Mouse (Mus musculus): ENCODE results near the gene Nkx3-2. TPM values are rescaled to one million over a fixed set of nuclear protein-coding genes. Genes with fewer than 3 reads are reported as not detected.

Nkx3-2 gene
- polyA plus RNA-seq, 1 experiment from 2014 or later: 2.6 TPM

GRCm38 (mm10) chr5:41775728-41776127 lies 11.4 kb upstream of the Nkx3-2 start:
- no peak overlapping the region for H3K27ac ChIP-seq
- H3K9ac ChIP-seq: no peak overlapping the region
- H3K9me3 ChIP-seq: no peaks in the 10 kb centered on the region
- no peak for ATAC-seq
- no peaks in the 10 kb centered on the region; the same call in 1 of the 2 replicates for H3K4me1 ChIP-seq (replicated peaks)
- H3K27me3 ChIP-seq (replicated peaks): no peaks in the 10 kb centered on the region
- no peak overlapping the region for H3K4me3 ChIP-seq (replicated peaks)
- H3K4me2 ChIP-seq (replicated peaks): no peak overlapping the region
- no peaks in the 10 kb centered on the region for H3K36me3 ChIP-seq
- WGBS: 18% methylated on average over 6 of the region's 6 CpGs

DNA sequence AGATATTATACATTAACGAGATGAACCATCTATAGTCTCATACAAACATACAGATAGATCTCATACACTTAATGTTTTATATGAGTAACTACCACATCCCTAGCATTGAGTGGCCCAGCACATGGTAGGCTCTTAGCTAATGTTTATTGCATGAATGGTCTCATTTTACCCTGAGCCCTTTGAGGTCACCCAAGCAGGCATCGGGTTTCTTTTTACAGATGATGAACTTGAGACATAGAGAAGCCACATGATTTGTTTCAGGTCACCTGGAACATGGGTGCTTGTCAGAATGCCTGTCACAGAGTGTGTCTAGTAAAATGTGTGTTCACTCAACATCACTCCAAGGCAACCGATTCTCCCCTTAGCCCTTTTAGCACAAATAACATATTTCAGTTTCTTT lies 11.0 kb upstream of the Nkx3-2 start:
- Histone ChIP-seq H3K9me3 (no peaks in the 10 kb centered on the region), H3K27ac (no peak overlapping the region), H3K4me3 (replicated peaks) (no peak overlapping the region), H3K9ac (no peak overlapping the region), H3K4me1 (replicated peaks) (no peaks in the 10 kb centered on the region; the same call in 1 of the 2 replicates), H3K4me2 (replicated peaks) (no peak overlapping the region), H3K36me3 (no peaks in the 10 kb centered on the region), H3K27me3 (replicated peaks) (no peaks in the 10 kb centered on the region)
- ATAC-seq: no peak
- WGBS: 42% methylated on average over 3 of the region's 3 CpGs

DNA sequence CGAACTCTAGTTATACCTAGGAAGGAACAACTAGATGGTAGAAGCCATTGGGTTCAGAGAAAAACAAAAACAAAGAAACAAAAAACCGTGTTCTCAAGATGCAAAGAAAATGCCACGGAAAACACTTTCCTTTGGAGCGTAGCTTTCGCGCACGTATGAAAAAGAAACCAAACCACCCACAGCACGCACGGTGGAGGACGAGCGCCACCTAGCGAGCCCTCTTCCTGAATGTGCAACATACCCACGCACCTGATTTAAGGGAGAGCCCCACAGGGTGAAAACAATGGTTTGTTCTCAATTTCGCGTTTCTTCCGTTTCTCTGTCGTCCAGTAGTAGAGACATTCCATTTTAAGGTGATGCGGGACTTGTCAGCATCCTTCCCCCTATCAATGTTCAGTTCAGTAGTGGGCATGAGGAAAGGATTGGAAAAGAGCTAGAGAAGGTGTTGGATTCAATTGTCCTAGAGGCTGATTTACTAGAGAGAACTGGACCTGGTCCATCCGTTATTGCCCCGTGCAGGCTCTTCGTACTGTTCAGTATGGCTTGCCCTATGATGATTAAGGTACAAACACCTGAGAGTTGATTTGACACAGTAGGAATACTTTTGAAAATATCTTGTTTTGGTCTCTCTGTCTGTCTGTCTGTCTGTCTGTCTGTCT lies 4.2 kb upstream of the Nkx3-2 start:
- peaks cover 13% of the 10 kb centered on the region for H3K4me1 ChIP-seq (replicated peaks)
- H3K27me3 ChIP-seq (replicated peaks): peaks cover 33% of the 10 kb centered on the region
- H3K36me3 ChIP-seq: no peaks in the 10 kb centered on the region
- no peaks in the 10 kb centered on the region for H3K9me3 ChIP-seq
- peak overlapping the region; percentile 34 for H3K4me2 ChIP-seq (replicated peaks)
- 6% methylated on average over 21 of the region's 21 CpGs for WGBS
- ATAC-seq: peak; percentile 73; the same call in 1 of the 2 replicates
- no peak overlapping the region for H3K27ac ChIP-seq
- no peak overlapping the region for H3K9ac ChIP-seq
- H3K4me3 ChIP-seq (replicated peaks): peak overlapping the region; percentile 16

GRCm38 (mm10) chr5:41767296-41768200 lies 3.2 kb upstream of the Nkx3-2 start:
- no peak for ATAC-seq
- H3K4me2 ChIP-seq (replicated peaks): peak overlapping the region; percentile 34
- H3K4me3 ChIP-seq (replicated peaks): peak overlapping the region; percentile 6; the same call in 1 of the 2 replicates
- no peaks in the 10 kb centered on the region for H3K36me3 ChIP-seq
- H3K9ac ChIP-seq: no peak overlapping the region
- H3K27ac ChIP-seq: no peak overlapping the region
- H3K4me1 ChIP-seq (replicated peaks): peaks cover 16% of the 10 kb centered on the region
- WGBS: 29% methylated on average over 33 of the region's 33 CpGs
- peaks cover 43% of the 10 kb centered on the region for H3K27me3 ChIP-seq (replicated peaks)
- no peaks in the 10 kb centered on the region for H3K9me3 ChIP-seq

DNA sequence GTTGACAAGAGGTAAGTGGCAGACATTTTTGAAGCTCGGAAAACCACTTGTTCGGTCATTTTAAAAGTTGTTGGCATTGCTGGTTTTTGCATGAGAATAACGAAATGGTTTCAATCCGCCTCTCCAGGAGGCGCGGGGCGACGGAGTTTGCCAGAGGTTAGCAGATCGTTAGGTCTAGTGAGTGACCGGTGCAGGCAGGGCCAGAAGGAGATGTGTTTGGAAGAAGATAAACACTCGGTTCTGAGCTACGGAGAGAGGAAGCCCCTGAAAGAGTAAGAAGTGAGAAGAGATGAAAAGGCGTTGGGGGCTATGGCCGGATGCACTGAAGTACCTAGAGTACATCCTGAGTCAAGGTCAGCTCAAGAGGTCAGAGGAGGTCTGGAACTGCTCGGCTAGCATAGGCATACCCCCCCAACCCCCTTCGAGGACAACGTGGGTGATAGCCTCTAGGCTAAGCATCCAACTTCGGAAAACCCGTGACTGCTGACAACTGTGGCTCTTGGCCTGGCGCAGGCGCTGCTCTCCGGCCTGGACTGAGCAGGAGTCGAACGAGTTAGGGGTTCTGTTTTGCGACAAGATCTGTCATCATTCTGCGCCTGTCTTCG lies 2.2 kb upstream of the Nkx3-2 start:
- Histone ChIP-seq H3K9ac (no peak overlapping the region), H3K4me3 (replicated peaks) (no peak overlapping the region), H3K27me3 (replicated peaks) (peaks cover 53% of the 10 kb centered on the region), H3K9me3 (no peaks in the 10 kb centered on the region), H3K27ac (no peak overlapping the region), H3K4me2 (replicated peaks) (no peak overlapping the region; the same call in 1 of the 2 replicates), H3K36me3 (no peaks in the 10 kb centered on the region), H3K4me1 (replicated peaks) (peaks cover 20% of the 10 kb centered on the region)
- WGBS: 26% methylated on average over 27 of the region's 27 CpGs
- ATAC-seq: no peak

GRCm38 (mm10) chr5:41765626-41766405 lies 1.5 kb upstream of the Nkx3-2 start:
- no peak overlapping the region for H3K4me3 ChIP-seq (replicated peaks)
- peaks cover 60% of the 10 kb centered on the region for H3K27me3 ChIP-seq (replicated peaks)
- WGBS: 27% methylated on average over 14 of the region's 14 CpGs
- no peak overlapping the region for H3K9ac ChIP-seq
- no peak overlapping the region for H3K4me2 ChIP-seq (replicated peaks)
- no peak for ATAC-seq
- peaks cover 22% of the 10 kb centered on the region for H3K4me1 ChIP-seq (replicated peaks)
- no peaks in the 10 kb centered on the region for H3K36me3 ChIP-seq
- H3K9me3 ChIP-seq: no peaks in the 10 kb centered on the region
- no peak overlapping the region for H3K27ac ChIP-seq

DNA sequence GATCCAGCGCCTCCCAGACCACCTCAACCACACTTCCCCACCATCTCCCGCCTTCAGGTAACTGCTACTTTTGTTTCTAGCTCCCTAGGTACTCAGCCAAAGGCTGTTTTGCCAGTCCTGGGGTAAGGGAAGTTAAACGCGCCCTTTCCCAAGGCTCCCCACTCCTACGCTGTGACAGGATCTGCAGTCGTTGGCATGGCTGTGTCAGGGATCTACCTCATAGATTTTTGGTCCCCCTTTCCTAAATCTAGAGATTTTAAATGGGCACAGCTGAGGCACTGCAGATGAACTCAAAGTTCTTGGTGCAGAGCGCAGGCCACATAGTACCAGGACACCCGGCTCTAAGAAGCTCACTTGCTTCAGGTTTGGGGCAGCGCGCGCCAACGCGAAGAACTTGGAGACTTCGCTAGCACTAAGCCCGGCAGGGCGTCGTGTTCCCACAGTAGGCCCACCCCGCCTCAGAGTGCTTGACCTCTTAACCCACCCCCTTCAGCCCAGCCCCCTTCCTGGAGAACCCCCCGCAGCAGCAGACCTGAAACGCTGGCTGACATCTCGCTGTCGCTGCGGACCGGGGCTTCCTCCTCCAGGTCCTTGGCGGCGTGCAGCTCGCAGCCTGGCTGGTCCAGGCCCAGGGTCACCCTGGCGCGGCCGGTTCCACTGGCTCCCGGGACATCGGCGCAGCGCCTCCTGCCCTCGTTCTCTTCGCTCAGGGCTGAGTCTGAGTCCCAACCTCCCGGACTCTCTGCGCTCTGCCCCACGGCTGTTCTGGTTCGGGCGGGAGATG lies 1.2 kb downstream of the Nkx3-2 start:
- Histone ChIP-seq H3K27ac (peak overlapping the region; percentile 75), H3K4me2 (replicated peaks) (peak overlapping the region; percentile 80), H3K4me3 (replicated peaks) (peak overlapping the region; percentile 54), H3K27me3 (replicated peaks) (peaks cover 73% of the 10 kb centered on the region), H3K9me3 (no peaks in the 10 kb centered on the region), H3K9ac (peak overlapping the region; percentile 50), H3K36me3 (no peaks in the 10 kb centered on the region), H3K4me1 (replicated peaks) (peaks cover 22% of the 10 kb centered on the region)
- peak; percentile 38 for ATAC-seq
- 3% methylated on average over 41 of the region's 41 CpGs for WGBS

GRCm38 (mm10) chr5:41762141-41762946 lies 2.0 kb downstream of the Nkx3-2 start:
- Histone ChIP-seq H3K36me3 (no peaks in the 10 kb centered on the region), H3K4me3 (replicated peaks) (peak overlapping the region; percentile 54), H3K4me2 (replicated peaks) (peak overlapping the region; percentile 80), H3K9ac (peak overlapping the region; percentile 50), H3K4me1 (replicated peaks) (peaks cover 18% of the 10 kb centered on the region), H3K27me3 (replicated peaks) (peaks cover 77% of the 10 kb centered on the region), H3K9me3 (no peaks in the 10 kb centered on the region), H3K27ac (no peak overlapping the region)
- WGBS: 11% methylated on average over 27 of the region's 27 CpGs
- no peak for ATAC-seq

DNA sequence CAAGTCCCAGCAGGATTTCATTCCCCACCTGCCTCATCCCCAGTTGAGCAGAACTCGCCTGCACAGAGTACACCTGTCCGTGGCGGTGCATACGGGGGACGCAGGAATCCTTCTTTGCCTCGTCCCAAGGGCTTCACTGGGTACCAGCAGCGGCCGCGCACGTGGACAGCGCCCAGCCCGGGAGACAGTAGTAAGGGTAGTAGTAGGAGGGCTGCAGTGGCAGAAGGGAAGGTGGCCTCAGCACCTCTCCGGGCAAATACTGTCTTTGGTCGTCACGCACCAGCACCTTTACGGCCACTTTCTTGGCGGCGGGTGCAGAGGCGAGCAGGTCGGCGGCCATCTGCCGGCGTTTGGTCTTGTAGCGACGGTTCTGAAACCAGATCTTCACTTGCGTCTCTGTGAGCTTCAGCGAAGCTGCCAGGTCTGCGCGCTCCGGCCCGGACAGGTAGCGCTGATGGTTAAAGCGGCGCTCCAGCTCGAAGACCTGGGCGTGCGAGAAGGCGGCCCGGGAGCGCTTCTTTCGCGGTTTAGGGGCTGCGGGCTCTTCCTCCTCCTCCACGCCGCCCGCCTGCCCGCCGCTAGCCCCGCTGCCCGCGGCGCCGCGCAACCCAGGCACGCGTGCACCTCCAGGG lies 2.7 kb downstream of the Nkx3-2 start:
- Histone ChIP-seq H3K4me3 (replicated peaks) (peak overlapping the region; percentile 54), H3K9ac (peak overlapping the region; percentile 23), H3K4me2 (replicated peaks) (peak overlapping the region; percentile 80), H3K36me3 (no peaks in the 10 kb centered on the region), H3K4me1 (replicated peaks) (peaks cover 16% of the 10 kb centered on the region), H3K9me3 (no peaks in the 10 kb centered on the region), H3K27me3 (replicated peaks) (peaks cover 77% of the 10 kb centered on the region), H3K27ac (no peak overlapping the region)
- no peak for ATAC-seq
- 3% methylated on average over 55 of the region's 56 CpGs for WGBS

GRCm38 (mm10) chr5:41760831-41761508 lies 3.3 kb downstream of the Nkx3-2 start:
- Histone ChIP-seq H3K4me2 (replicated peaks) (peak overlapping the region; percentile 80; the same call in 1 of the 2 replicates), H3K27me3 (replicated peaks) (peaks cover 71% of the 10 kb centered on the region), H3K27ac (no peak overlapping the region), H3K9ac (no peak overlapping the region; the same call in 1 of the 2 replicates), H3K36me3 (no peaks in the 10 kb centered on the region), H3K4me3 (replicated peaks) (peak overlapping the region; percentile 54), H3K4me1 (replicated peaks) (peaks cover 16% of the 10 kb centered on the region), H3K9me3 (no peaks in the 10 kb centered on the region)
- 26% methylated on average over 22 of the region's 22 CpGs for WGBS
- no peak for ATAC-seq

Measured in intestine, embryonic 15.5 days (tissue).